Mouse (Mus musculus): ENCODE data around the gene Lrrn3. TPM values are rescaled to one million over a fixed set of nuclear protein-coding genes. Genes with fewer than 3 reads are reported as not detected.
A peak's percentile ranks its signal among the peaks of the same experiment; 100 is the strongest.

The Lrrn3 gene
- polyA plus RNA-seq, 1 experiment from 2014 or later: 1.1 TPM

DNA sequence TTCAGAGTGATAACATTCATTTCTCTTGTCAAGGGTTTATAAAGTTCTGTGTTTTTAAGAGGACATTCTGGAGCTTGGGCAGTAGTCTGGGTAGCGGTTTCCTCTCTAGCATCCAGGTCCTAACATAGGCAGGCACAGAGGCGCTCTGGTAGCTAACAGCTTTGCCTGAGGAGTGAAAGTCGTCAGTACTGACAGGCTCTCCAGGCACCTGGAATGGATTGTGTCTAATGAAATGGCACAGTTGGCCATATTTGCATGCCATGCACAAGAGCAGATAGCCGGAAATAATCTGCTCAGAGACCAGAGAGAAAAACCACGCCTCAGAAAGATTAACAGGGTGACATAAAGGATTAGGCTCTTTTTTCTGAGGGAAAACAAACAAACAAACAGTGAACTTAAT is 58.8 kb downstream of the Lrrn3 start:
- H3K27me3 ChIP-seq: no peaks in the 10 kb centered on the region
- no peak for ATAC-seq (ENCODE audit: insufficient read depth)
- no peak overlapping the region for H3K4me3 ChIP-seq (replicated peaks)
- no peak overlapping the region for H3K27ac ChIP-seq (replicated peaks)
- H3K4me2 ChIP-seq: no peak overlapping the region
- no peaks in the 10 kb centered on the region for H3K36me3 ChIP-seq (replicated peaks)
- H3K9me3 ChIP-seq (replicated peaks): no peaks in the 10 kb centered on the region
- 64% methylated on average over 5 of the region's 5 CpGs for WGBS (ENCODE audit: insufficient replicate concordance)
- no peaks in the 10 kb centered on the region for H3K4me1 ChIP-seq (replicated peaks)
- no peak overlapping the region for H3K9ac ChIP-seq

DNA sequence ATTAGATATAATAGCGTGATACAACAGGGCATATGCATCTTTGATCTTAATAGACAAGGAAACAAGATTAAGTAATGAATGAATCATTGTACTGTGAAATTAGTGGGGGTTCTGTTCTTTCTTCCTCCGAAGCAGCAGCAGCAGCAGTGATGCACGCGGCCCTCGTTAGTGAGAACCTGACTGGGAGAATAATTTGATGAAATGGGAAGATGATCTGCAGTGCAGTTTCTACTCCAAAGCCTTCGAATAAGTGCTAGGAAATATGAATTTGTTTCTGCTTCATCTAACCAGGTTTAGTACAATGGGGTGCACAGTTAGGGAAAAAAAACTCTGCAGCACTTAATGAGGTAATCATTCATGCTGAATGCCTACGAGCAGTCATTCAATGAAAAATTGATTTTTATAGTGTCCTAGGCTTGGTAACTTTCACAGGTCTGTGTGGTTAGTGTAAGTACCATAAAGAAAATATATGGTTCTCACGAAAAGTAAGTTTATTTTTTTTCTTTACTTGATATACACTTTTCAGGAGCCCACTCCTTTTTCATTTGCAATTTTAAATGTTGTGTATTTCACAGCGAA is 61.0 kb downstream of the Lrrn3 start:
- no peak for ATAC-seq (ENCODE audit: insufficient read depth)
- Histone ChIP-seq H3K27me3 (no peaks in the 10 kb centered on the region), H3K9me3 (replicated peaks) (no peaks in the 10 kb centered on the region), H3K4me2 (no peak overlapping the region), H3K36me3 (replicated peaks) (no peaks in the 10 kb centered on the region), H3K4me1 (replicated peaks) (no peaks in the 10 kb centered on the region), H3K4me3 (replicated peaks) (no peak overlapping the region), H3K9ac (no peak overlapping the region), H3K27ac (replicated peaks) (no peak overlapping the region)
- 70% methylated on average over 9 of the region's 9 CpGs for WGBS (ENCODE audit: insufficient replicate concordance)

DNA sequence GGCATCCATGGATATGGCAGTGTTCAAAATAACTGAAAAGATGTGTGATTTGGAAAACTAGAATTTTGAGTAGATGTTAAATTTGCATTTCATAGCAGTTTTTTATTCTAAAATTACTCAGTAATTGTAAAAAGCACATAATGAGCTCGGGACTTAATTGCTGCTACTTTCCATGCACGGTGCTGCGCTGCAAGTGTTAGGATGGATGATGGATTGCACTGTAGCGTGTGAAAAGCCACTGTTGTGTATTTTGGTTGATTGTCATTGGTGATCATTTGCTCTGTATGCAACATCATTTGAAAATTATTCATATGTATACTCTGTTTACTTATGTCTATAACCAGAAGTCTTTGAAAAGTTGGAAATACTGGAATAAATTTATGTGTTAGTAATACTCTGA is 68.3 kb downstream of the Lrrn3 start:
- Histone ChIP-seq H3K9ac (no peak overlapping the region), H3K4me2 (no peak overlapping the region), H3K4me3 (replicated peaks) (no peak overlapping the region), H3K4me1 (replicated peaks) (no peaks in the 10 kb centered on the region), H3K36me3 (replicated peaks) (no peaks in the 10 kb centered on the region), H3K27me3 (no peaks in the 10 kb centered on the region), H3K9me3 (replicated peaks) (no peaks in the 10 kb centered on the region), H3K27ac (replicated peaks) (no peak overlapping the region)
- WGBS (ENCODE audit: insufficient replicate concordance): 80% methylated on average over 4 of the region's 4 CpGs
- no peak for ATAC-seq (ENCODE audit: insufficient read depth)

DNA sequence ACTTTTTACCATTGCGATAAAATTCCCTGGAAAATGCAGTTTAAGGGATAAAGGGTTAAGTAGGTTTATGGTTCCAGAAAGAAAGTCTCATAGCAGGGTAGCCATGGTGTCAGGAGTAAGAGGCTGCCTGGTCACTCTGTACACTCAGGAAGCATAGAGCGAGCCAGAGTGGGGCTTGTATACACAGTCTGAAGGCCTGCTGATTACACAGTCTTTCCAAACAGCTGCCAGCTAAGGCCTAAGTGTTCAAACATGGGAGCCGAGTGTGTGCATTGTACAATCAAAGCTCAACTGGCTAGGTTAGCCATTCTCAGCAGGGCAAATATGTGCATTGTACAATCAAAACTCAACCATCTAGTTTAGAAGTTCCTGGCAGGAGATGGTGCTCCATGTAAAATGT is 69.1 kb downstream of the Lrrn3 start:
- peak; percentile 82 for ATAC-seq (ENCODE audit: insufficient read depth)
- Histone ChIP-seq H3K9me3 (replicated peaks) (no peaks in the 10 kb centered on the region), H3K9ac (no peak overlapping the region), H3K27ac (replicated peaks) (peak overlapping the region; percentile 38; the same call in 1 of the 2 replicates), H3K27me3 (no peaks in the 10 kb centered on the region), H3K4me3 (replicated peaks) (no peak overlapping the region), H3K36me3 (replicated peaks) (no peaks in the 10 kb centered on the region), H3K4me1 (replicated peaks) (no peaks in the 10 kb centered on the region), H3K4me2 (no peak overlapping the region)
- 42% methylated on average over 3 of the region's 3 CpGs for WGBS (ENCODE audit: insufficient replicate concordance)

DNA sequence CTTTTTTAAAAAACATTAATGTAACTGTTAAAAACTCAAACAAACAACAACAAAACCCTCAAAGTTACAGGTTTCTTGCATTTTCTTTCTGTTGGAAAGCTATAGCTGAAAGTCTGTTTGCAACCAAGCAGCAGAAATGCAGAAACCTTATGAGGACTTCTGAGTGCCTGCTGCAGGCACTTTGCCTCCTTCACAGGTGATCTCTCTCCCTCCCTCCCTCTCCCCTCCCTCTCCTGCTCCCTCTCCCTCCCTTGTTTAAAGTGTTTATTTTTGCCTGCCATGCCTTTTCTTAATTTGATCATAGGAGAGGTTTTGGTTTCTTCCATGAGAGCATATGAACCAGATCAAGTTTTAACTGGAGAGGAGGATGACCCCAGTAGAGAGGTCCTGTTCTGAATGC is 69.6 kb downstream of the Lrrn3 start:
- H3K27me3 ChIP-seq: no peaks in the 10 kb centered on the region
- peak; percentile 34; the same call in 1 of the 2 replicates for ATAC-seq (ENCODE audit: insufficient read depth)
- peak overlapping the region; percentile 38; the same call in 1 of the 2 replicates for H3K27ac ChIP-seq (replicated peaks)
- H3K36me3 ChIP-seq (replicated peaks): no peaks in the 10 kb centered on the region
- no peak overlapping the region for H3K4me2 ChIP-seq
- H3K9me3 ChIP-seq (replicated peaks): no peaks in the 10 kb centered on the region
- no peaks in the 10 kb centered on the region for H3K4me1 ChIP-seq (replicated peaks)
- H3K4me3 ChIP-seq (replicated peaks): no peak overlapping the region
- H3K9ac ChIP-seq: no peak overlapping the region

DNA sequence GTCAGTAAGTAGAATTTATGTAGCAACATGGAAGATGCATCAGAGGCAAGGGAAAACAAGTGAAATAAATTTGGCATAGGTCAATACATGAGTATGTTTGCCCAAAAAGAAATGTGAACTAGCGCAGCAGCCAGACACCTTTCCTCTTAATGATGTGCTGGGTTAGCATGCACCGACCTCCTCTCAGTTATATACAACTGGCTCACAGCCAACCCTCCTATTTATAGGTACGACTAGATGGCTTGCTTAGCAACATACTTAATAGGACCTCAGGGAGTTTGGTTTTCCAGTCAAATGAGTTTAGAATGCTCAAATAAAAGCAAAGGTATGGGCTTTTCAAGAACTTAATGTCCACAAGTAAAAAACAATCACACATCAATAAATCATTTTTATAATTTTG is 76.8 kb downstream of the Lrrn3 start:
- H3K4me2 ChIP-seq: no peak overlapping the region
- no peak overlapping the region for H3K27ac ChIP-seq (replicated peaks)
- H3K4me1 ChIP-seq (replicated peaks): no peaks in the 10 kb centered on the region
- H3K4me3 ChIP-seq (replicated peaks): no peak overlapping the region
- ATAC-seq (ENCODE audit: insufficient read depth): no peak
- no peaks in the 10 kb centered on the region for H3K9me3 ChIP-seq (replicated peaks)
- H3K27me3 ChIP-seq: no peaks in the 10 kb centered on the region
- H3K36me3 ChIP-seq (replicated peaks): no peaks in the 10 kb centered on the region
- H3K9ac ChIP-seq: no peak overlapping the region
- 60% methylated on average over 3 of the region's 3 CpGs for WGBS (ENCODE audit: insufficient replicate concordance)

DNA sequence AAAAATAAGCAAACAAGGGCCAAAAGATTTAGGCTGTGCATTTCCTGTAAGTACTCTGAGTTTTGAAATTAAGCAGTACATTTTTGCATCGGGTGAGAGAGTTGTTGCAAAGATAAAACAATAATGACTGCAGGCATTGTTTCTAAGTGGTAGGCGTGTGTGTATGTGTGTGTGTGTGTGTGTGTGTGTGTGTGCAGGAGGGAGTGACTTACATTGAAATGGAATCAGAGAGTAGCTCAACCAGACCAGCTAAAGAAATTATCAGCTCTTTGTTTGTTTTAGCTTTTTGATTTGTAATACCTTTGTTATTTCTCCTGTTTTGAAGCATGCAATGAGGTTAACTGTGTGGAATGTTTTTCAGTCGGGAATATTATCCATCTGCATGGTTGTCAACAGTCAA is 84.3 kb downstream of the Lrrn3 start:
- H3K27ac ChIP-seq (replicated peaks): no peak overlapping the region
- 45% methylated on average over 3 of the region's 3 CpGs for WGBS (ENCODE audit: insufficient replicate concordance)
- no peaks in the 10 kb centered on the region for H3K36me3 ChIP-seq (replicated peaks)
- H3K9me3 ChIP-seq (replicated peaks): no peaks in the 10 kb centered on the region
- ATAC-seq (ENCODE audit: insufficient read depth): no peak
- no peak overlapping the region for H3K4me2 ChIP-seq
- no peak overlapping the region for H3K4me3 ChIP-seq (replicated peaks)
- no peak overlapping the region for H3K9ac ChIP-seq
- H3K27me3 ChIP-seq: no peaks in the 10 kb centered on the region
- no peaks in the 10 kb centered on the region for H3K4me1 ChIP-seq (replicated peaks)

Data from liver, embryonic 15.5 days (tissue).